Mouse (Mus musculus): Measurements from ENCODE around the gene Plvap.

- TF ChIP-seq POLR2A (IDR thresholded peaks at IDR 0.05; ENCODE audit: control insufficient read depth in 1 of 2, insufficient read depth in 1 of 2, low read depth in 1 of 2, low read length in 2 of 2, poor library complexity in 1 of 2) (no peak), POLR2AphosphoS2 (IDR thresholded peaks at IDR 0.05; ENCODE audit: low read length) (no peak), POLR2AphosphoS5 (IDR thresholded peaks at IDR 0.05; ENCODE audit: borderline replicate concordance, low read depth, low read length) (no peak), E2F4 (IDR thresholded peaks at IDR 0.05; ENCODE audit: borderline replicate concordance, low read depth, low read length) (no peak), SMC3 (IDR thresholded peaks at IDR 0.05; ENCODE audit: low read depth, low read length) (no peak), CTCF (IDR thresholded peaks at IDR 0.05 in 2 of 3, conservative IDR thresholded peaks at IDR 0.05 in 1 of 3; ENCODE audit: control insufficient read depth in 1 of 3, insufficient read depth in 1 of 3, low read depth in 2 of 3, low read length in 3 of 3, poor library complexity in 1 of 3, severe bottlenecking in 1 of 3) (no peak), MAFK (IDR thresholded peaks at IDR 0.05; ENCODE audit: borderline replicate concordance, low read depth, low read length) (no peak), TCF12 (IDR thresholded peaks at IDR 0.05; ENCODE audit: low read depth, low read length) (no peak)
Measured at GRCm38 (mm10) chr8:71483932-71484331, 27.6 kb downstream of the Plvap start.

All from MEL (cell line).